Mouse (Mus musculus): ENCODE measurements around the gene Nucks1.

The Nucks1 gene

DNA sequence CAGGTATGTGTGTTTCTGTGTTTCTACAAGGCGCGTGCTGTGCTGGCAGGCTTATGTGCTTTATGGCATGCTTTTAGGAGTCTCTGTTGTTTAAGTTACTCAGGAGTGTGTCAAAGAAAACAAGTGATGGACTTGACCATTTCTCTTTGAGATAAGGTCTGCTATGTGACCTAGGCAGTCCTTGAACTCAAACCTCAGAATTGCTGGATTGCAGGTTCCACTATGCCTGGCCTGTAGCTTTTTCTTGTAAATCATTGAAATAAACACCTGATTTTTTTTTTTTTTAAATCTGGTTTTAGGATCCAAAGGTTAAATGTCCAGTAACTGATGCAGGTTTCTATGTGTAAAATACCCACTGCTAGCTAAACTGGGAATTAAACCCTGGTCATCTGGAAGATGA is 8.7 kb downstream of the Nucks1 start:
- no peak for DNase-seq (ENCODE audit: low read depth, low spot score)

- DNase-seq (ENCODE audit: low read depth, low spot score): no peak
Measured at GRCm38 (mm10) chr1:131922100-131922499, 11.8 kb downstream of the Nucks1 start.

DNA sequence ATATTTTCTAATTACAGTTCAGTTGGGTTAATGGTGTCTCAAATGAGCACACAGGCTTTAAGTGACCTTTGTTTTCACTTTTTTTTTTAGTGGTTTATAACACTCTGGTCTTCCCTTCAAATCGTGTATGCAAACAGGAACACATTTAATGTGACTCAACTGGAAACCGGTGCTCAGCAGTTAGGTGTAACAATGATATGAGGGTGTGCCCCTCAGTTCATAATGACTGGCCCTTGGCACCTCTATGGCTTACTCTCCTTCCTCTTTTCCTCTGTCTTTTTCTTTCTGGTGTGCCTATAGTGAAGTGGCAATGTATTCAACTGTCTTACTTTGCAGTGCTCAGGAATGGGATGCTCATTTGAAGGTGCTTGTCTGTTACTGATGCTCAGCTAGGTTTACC is 23.1 kb downstream of the Nucks1 start:
- DNase-seq (ENCODE audit: low read depth, low spot score): no peak

- peak; percentile 62 for DNase-seq (ENCODE audit: low read depth, low spot score)
Measured at GRCm38 (mm10) chr1:131937659-131938305, 27.4 kb downstream of the Nucks1 start.

DNA sequence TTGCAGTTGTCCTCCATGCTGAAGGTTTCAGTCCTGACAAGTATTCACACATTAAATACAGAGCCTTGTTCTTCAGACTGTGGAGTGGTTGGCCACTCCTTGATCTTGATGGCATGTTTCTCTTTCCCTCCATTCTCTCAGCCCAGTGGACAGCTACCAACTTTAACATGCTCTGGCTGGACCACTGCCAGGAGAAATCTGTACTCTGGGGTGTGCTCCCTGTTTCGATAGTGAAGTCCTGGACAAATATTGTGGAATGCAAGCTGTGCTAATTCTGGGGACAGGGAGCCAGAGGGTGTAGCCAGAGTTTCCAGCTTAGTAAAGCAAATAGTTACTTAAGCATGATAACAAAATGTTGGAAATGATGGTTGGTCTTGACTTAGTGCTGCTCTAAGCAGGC is 28.5 kb downstream of the Nucks1 start:
- DNase-seq (ENCODE audit: low read depth, low spot score): no peak

- no peak for DNase-seq (ENCODE audit: low read depth, low spot score)
Measured at GRCm38 (mm10) chr1:131940711-131941244, 30.4 kb downstream of the Nucks1 start.

DNA sequence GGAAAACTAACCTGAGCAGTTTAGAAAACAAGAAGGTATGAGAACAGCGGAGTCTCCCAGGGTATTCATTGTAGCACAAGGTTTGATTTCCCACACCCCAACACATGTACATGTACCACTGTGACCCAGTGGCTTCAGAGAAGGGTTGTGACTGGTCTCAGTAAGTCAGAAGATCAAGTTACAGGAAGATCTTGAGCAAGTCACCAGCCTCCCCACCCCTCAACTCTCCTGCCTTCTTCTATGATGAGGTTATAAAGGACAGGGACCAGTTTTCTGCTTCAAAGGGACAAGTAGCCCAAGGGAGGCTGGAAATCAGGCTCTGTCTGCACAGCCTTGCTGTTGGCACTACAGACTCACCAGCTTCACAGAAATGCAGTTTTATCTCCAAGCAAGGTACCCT is 31.2 kb downstream of the Nucks1 start:
- no peak for DNase-seq (ENCODE audit: low read depth, low spot score)

GRCm38 (mm10) chr1:131942621-131943590 is 32.6 kb downstream of the Nucks1 start:
- DNase-seq (ENCODE audit: low read depth, low spot score): no peak

DNA sequence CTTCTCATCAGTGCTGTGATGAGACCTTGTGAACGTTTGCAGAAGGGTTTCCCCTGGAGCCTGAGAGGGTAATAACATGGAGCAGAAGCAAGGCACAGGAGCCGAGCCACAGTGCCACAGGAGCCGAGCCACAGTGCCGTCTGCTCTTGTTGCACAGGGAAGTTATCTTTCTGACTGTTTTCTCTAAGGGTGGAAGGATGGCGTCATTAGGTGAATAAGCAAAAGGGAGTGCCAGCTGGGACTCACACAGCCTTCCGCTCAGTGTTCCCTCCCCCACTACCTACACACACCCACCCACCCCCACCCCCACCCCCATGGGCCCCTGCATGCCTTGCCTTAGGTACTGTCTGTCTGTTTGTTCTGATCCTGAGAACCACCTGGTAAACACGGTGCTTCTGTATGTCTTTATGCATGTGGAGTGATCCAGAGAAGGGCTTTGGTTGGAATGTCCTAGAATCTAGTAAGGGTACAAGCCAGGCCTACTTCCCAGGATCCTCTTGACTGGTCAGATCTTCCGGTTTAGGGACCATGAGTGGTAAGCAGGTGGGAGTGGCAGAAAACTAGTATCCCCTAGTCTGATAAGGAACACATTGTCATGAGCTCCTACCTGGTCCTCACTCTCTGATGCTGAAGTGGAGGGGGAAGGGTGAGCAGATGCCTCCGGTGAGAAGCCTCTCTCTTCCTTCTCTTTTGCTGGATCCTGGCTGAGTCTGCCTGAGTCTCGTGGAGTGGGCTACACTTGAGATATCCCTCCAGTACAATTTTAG is 35.5 kb downstream of the Nucks1 start:
- no peak for DNase-seq (ENCODE audit: low read depth, low spot score)

- DNase-seq (ENCODE audit: low read depth, low spot score): no peak
Measured at GRCm38 (mm10) chr1:131946462-131947215, 36.3 kb downstream of the Nucks1 start.

DNA sequence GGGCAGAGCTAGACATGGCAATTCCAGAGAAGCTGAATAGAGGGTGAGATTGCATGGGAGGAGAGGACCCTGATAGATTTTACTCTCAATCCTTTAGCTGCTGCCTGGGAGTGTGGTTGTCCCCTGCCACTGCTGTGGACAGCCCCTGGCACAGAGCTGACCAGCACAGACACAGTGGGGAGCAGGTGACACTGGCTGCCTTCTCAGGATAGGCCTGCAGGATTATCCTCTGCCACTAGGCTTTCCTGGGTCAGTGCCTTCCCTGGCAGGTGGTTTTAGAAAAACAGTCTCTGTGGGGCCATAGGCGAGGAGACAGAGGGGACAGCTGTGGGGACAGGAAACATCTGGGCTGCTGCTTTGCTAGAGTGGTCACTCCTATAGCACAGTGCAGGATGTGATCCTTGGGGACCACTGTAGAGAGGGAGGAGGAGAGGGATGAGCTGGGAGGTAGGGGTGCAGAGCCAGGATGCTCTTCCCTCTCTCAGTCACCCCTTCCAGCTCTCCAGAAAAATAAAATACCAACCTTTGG is 37.7 kb downstream of the Nucks1 start:
- no peak for DNase-seq (ENCODE audit: low read depth, low spot score)

DNA sequence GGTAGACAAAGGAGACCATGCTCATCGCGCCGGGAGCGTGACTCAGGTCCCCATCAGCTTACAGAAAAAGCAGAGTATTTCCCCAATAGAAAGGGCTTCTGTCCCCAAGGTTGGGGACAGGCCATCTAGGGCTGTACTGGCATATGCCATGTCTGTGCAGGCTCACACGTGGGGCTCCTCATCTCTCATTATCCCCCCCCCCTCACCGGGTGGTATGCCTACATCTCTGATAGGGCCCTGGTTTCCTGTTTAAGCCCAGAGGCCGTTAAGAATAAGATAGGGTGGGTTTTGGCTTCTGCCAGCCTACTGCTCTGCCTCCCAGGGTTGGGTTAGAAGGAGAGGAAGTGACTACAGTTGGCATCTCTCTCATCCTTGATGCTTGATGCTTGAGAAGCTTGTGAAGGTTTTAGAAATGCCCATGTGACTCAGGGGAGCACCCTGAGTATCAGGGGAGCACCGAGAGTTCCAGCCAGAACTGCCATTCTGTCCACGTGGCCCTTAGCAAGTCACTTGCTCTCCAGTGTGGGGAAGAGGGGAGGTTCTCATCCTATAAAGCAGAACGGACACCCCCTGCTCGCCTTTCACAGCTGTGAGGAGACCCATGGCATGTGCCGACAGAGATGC is 44.0 kb downstream of the Nucks1 start:
- no peak for DNase-seq (ENCODE audit: low read depth, low spot score)

DNA sequence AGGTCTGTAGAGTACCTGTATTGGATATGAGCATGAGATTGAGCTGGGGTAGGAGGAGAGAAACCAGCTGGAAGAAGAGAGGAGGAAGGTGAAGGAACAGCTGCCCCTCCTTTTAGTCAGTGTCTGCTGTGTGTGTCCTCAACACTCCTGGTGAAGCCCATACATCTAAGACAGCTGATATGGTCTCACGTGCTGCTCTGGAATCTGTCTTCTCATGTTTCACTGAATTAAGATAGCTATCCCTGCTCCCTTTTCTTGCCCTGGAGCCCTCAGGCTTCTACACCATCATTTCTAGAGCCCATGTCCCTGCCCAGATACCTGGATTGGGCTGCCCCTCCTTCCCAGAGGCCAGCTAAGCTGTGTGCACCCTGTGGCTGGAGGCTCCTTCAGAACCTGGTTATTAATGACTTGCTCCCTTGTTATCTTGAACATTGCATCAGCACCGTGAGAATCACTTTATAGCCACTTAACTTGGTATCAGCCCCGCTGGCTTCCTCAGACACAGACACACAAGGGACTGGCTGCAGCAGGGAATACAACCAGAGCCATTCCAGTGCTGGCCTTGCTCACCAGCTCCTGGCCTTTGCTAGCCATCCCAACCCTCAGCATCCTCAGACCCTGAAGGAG is 44.9 kb downstream of the Nucks1 start:
- no peak for DNase-seq (ENCODE audit: low read depth, low spot score)

- DNase-seq (ENCODE audit: low read depth, low spot score): no peak
Measured at GRCm38 (mm10) chr1:131957416-131957815, 47.1 kb downstream of the Nucks1 start.

DNA sequence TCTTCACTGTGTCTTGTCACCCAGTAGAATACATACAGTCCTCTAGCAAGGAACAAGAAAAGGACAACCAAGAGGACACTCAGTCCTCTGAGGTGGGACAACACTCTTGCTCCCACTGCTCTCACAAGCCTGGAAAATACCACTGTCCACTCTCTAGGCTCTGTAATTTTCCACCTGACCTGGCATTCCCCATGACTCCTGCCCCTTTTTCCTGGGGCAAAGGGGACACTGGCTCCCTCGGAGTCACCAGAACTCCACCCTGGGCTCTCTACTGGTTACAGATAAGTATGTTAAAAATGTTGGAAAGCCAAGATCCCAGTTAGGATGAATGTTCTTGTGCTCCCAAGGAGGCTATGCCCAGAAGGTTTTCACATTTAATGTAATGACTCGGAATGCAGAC is 50.7 kb downstream of the Nucks1 start:
- no peak for DNase-seq (ENCODE audit: low read depth, low spot score)

DNA sequence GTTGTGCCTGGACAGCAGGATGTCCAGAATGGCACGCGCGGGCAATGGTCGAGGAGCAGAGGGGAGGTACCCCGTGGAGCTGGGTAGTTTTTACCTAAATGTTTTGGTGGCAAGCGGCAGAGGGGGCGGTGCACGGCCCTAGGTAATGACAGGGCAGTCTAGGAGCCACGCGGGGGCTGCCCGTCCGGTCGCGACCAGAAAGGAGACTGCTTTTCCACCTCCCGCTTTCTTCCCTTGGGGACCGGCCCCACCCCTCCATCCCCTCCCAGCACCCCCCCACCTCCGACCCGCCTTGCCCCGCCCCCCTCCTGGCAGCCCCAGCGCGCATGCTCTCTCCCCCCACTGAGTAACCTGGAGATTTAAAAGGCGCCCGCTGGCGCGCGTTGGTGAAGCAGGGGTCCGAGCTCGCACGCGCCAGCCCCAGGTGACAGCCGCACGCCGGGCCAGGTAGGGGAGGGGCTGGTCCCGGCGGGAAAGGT is 52.3 kb downstream of the Nucks1 start, which contains the start of gene Slc45a3:
Gene Slc45a3, plus strand, starts transcription at position 362 of the 479 bp plus-strand sequence.
- no peak for DNase-seq (ENCODE audit: low read depth, low spot score)

GRCm38 (mm10) chr1:131963085-131963951 is 53.0 kb downstream of the Nucks1 start:
- DNase-seq (ENCODE audit: low read depth, low spot score): no peak

- no peak for DNase-seq (ENCODE audit: low read depth, low spot score)
Measured at GRCm38 (mm10) chr1:131964100-131964499, 53.8 kb downstream of the Nucks1 start.

GRCm38 (mm10) chr1:131964580-131964979 is 54.2 kb downstream of the Nucks1 start:
- DNase-seq (ENCODE audit: low read depth, low spot score): no peak
